Mouse (Mus musculus): ENCODE measurements at regions not wholly inside any gene's neighbourhood (a gene's known extent, or its start where the extent isn't known, plus 50 kb on each side); places are given as distances from the start of the nearest gene placed in this dataset.
A peak's percentile ranks its signal among the peaks of the same experiment; 100 is the strongest.

- no peak for DNase-seq (ENCODE audit: low spot score in 2 of 2)
Measured at GRCm38 (mm10) chr12:16477572-16477971, 133.2 kb downstream of the Lpin1 start.

GRCm38 (mm10) chr12:16474361-16475080, 136.2 kb downstream of the Lpin1 start:
- DNase-seq (ENCODE audit: low spot score in 2 of 2), result no peak

GRCm38 (mm10) chr12:16457419-16457818, 153.3 kb downstream of the Lpin1 start:
- no peak for DNase-seq (ENCODE audit: low spot score in 2 of 2)

- DNase-seq (ENCODE audit: low spot score in 2 of 2), result no peak
Measured at GRCm38 (mm10) chr12:16450771-16451435, 159.9 kb downstream of the Lpin1 start.

- DNase-seq (ENCODE audit: low spot score in 2 of 2), result no peak
Measured at GRCm38 (mm10) chr12:16438717-16439116, 172.0 kb downstream of the Lpin1 start.

- DNase-seq (ENCODE audit: low spot score in 2 of 2), result no peak
Measured at GRCm38 (mm10) chr12:16436961-16437360, 173.8 kb downstream of the Lpin1 start.

- no peak for DNase-seq (ENCODE audit: low spot score in 2 of 2)
Measured at GRCm38 (mm10) chr12:16436255-16436654, 174.5 kb downstream of the Lpin1 start.

GRCm38 (mm10) chr12:16434739-16435138, 176.0 kb downstream of the Lpin1 start:
- DNase-seq (ENCODE audit: low spot score in 2 of 2), result no peak

- DNase-seq (ENCODE audit: low spot score in 2 of 2), result no peak
Measured at GRCm38 (mm10) chr12:16434225-16434624, 176.5 kb downstream of the Lpin1 start.

- no peak for DNase-seq (ENCODE audit: low spot score in 2 of 2)
Measured at GRCm38 (mm10) chr12:16425980-16426379, 184.8 kb downstream of the Lpin1 start.

- no peak for DNase-seq (ENCODE audit: low spot score in 2 of 2)
Measured at GRCm38 (mm10) chr12:16424526-16424925, 186.2 kb downstream of the Lpin1 start.

GRCm38 (mm10) chr12:16395720-16396119, 215.0 kb downstream of the Lpin1 start:
- no peak for DNase-seq (ENCODE audit: low spot score in 2 of 2)

- DNase-seq (ENCODE audit: low spot score in 2 of 2), result no peak
Measured at GRCm38 (mm10) chr12:16392851-16393250, 217.9 kb downstream of the Lpin1 start.

GRCm38 (mm10) chr12:16391630-16392269, 219.0 kb downstream of the Lpin1 start:
- no peak for DNase-seq (ENCODE audit: low spot score in 2 of 2)

- no peak for DNase-seq (ENCODE audit: low spot score in 2 of 2)
Measured at GRCm38 (mm10) chr12:16391163-16391562, 219.6 kb downstream of the Lpin1 start.

GRCm38 (mm10) chr12:16387035-16387434, 223.7 kb downstream of the Lpin1 start:
- DNase-seq (ENCODE audit: low spot score in 2 of 2), result no peak

- no peak for DNase-seq (ENCODE audit: low spot score in 2 of 2)
Measured at GRCm38 (mm10) chr12:16384396-16384795, 226.4 kb downstream of the Lpin1 start.

GRCm38 (mm10) chr12:16383499-16383935, 227.2 kb downstream of the Lpin1 start:
- DNase-seq (ENCODE audit: low spot score in 2 of 2), result no peak

GRCm38 (mm10) chr12:16382417-16382988, 228.3 kb downstream of the Lpin1 start:
- DNase-seq (ENCODE audit: low spot score in 2 of 2), result no peak

GRCm38 (mm10) chr12:16381026-16381425, 229.7 kb downstream of the Lpin1 start:
- DNase-seq (ENCODE audit: low spot score in 2 of 2), result no peak

GRCm38 (mm10) chr12:16380346-16380745, 230.4 kb downstream of the Lpin1 start:
- DNase-seq (ENCODE audit: low spot score in 2 of 2), result peak; percentile 12 to 33

- no peak for DNase-seq (ENCODE audit: low spot score in 2 of 2)
Measured at GRCm38 (mm10) chr12:16379415-16379814, 231.4 kb downstream of the Lpin1 start.

Measured in gastrocnemius, adult 8-10 months (tissue).